Mouse (Mus musculus) kidney, adult 8-10 months (tissue): ENCODE data around the gene Lypd8.
"Not testable (repeated sequence)": the region's sequence is repeated elsewhere in the genome, so short reads cannot be mapped to it uniquely, and the experiment has no call there.

Experiments
- DNase-seq, 2 experiments: peaks; one replicate each; pipeline ENCODE4 v3.0.0; 2022

Gene Lypd8

GRCm38 (mm10) chr11:58378763-58379278, at the start of gene Lypd8:
Gene Lypd8 (plus strand): TSS chr11:58379043.
- DNase-seq = no peak

DNA sequence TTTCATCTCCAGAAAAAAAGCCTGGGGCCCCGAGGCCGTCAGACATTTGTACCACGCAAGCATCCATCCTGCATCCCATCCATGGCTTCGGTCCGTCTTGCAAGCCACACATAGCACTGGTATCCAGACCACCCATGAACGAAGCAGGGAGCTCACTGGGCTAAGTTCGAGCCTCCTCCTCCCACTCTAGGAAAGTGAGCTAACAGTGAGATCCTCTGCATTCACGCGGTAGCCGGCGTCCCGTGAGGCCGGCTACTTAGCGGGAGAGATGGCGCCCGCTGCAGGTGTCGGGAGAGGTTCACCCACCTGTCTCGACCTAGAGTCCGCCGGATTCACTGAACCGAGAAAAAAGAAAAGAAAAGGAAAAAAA, 49.0 kb upstream of the Lypd8 start:
- no peak for DNase-seq

DNA sequence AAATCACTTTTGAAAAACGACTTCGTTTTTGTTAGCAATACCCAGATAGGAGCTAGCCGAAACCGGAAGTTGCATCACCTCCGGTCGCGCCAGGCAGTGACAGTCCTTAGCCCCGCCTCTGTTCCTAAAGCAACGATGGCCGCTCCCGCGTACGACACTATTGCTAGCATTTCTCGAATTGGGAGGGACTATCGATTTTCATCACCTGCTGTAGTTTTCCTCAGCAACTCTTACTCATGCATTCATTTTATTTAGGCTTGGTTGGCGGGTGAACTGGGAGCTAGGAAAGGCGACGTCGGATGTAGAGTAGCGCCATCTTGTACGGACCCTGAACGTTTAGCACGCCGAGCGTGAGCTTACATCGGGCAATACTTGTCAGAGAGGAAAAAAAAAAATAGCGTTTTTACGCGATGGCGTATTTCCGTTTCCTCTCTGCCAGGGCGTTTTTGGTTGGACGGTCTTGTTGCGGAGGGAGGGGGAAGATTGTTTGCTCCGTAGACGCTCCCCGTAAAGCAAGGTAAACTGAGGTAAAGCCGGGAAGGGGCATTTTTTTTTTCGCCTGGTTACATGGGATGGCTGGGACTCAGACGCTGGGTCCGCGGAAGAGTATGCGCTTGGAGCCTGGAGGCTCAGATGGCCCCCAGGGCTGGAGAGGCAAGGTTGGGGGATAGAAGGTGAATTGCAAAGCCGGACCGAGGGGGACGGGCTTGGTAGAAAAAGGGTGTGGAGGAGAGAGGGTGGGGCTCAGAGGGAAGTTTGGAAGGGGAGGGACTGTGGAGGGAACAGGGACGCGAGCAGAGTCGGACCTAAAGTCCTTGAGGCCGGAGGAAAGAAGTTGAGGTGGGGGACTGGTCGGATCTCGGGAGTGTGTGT, 48.3 kb upstream of the Lypd8 start, which contains the start of the genes Zfp672 and Sh3bp5l:
TSS of gene Zfp672 (minus strand) at position 64 of the 873 bp plus-strand sequence.
TSS of gene Sh3bp5l (plus strand) at position 449 of the 873 bp plus-strand sequence.
- DNase-seq = peak; percentile 89 to 95

- no peak for DNase-seq
Measured at GRCm38 (mm10) chr11:58331149-58331495, 47.7 kb upstream of the Lypd8 start.

GRCm38 (mm10) chr11:58331546-58331945, 47.3 kb upstream of the Lypd8 start:
- DNase-seq = no peak

- peak; percentile 81 to 85 for DNase-seq
Measured at GRCm38 (mm10) chr11:58334746-58335145, 44.1 kb upstream of the Lypd8 start.

GRCm38 (mm10) chr11:58346745-58347144, 32.1 kb upstream of the Lypd8 start:
- DNase-seq = no peak

DNA sequence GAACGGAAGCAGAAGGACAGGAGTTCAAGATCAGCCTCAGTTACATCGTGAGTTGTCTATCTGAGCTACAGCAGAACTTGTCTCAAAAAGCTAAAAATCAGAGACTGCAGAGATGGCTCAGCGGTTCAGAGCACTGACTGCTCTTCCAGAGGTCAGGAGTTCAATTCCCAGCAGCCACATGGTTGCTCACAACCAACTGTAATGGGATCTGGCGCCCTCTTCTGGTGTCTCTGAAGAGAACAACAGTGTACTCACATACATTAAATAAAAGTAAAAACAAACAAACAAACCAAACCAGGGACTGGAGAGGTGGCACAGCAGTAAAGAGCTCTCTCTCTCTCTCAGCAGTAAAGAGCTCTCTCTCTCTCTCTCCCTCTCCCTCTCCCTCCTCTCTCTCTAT, 28.2 kb upstream of the Lypd8 start:
- no peak for DNase-seq

DNA sequence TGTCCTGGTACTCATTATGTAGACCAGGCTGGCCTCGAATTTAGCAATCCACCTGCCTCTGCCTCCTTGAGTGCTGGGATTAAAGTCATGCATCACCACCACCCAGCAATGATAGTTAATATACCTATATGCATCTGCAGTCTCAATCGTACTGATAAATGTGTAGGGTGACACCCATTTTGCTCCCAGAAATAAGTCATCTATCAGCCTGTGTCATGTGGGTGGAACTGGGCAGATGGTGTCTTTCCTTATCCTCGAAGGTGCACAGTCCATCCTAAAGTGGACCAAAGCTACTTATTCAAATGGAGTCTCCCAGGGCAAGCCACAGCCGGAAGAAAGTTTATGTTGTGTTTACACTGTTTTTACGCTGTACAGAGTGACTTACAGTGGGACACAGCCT, 27.7 kb upstream of the Lypd8 start:
- DNase-seq = no peak

DNA sequence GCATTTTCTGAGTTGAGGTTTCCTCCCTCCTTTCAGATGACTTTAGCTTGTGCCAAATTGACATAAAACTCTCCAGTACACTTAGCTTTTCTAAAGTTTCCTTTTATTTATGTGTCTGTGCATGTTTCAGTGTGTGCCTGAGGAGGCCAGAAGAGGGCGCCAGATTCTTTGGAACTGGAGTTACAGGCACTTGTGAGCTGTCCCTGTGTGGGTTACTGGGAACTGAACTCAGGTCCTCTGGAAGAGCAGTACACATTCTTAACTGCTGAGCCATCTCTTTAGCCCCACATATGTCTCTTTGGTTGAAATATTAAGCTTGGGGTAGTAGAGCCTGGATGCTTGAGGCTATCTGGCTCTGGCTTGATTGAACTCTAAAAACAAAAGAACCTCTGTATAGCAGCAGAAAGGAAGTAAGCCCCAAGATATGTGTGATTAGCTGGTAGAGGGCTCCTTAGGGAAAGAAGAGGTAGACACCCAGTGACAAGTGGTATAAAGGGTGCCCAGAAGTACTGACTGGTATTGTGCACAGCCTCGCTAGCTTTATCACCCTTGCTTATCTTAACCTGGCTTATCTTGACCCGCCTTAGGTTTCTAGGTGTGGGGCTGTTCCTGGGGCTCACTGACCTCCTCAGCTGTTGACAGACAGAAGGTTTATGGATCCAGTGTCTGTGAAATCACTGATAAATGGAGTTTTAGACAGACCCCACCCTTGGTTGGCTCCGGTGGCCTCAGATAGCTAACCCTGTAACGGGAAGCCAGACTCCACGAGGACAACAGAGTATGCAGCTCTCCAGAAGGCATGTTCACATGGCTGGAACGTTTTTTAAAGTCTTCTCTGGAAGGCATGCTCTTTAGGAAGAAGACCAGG, 25.9 kb upstream of the Lypd8 start:
- no peak for DNase-seq

- DNase-seq = no peak
Measured at GRCm38 (mm10) chr11:58353709-58354108, 25.1 kb upstream of the Lypd8 start.

DNA sequence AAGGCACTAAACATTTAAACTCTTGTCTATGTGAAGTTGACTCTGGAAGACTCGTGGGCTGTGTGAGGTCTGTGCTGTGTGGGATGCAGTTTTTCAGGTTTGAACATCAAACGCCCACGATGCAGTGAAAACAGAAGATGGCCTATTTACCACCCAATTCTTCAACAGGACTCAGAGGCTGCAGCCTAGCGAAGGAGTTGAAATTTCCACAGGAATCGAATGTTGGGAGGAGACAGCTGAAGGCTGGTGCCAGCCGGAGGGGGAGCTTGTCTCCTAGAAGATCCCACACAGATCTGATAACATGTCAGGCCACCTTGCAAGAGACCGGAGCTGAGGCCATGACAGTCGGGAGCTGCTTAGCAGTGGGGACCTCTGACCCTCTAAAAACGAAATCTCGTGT, 24.4 kb upstream of the Lypd8 start:
- DNase-seq = no peak

DNA sequence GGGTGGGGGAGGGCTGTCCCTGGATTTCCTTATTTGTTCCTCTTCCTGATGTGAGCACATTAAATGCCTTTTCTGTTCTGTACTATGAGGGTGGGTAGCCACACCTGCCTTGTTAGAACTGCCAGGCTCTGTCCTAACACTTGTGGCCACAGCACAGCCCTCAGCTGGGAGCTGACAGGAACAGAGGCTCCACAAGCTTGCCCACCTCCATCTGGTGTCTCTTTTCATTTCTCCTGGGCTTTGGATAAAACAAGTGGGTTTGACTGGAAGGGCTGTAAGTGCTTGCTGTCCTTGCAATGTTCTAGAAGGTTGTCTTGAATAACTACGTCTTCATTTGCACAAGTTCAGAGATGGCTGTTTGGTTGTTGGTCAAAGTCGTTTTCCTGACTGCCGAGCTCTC, 23.9 kb upstream of the Lypd8 start:
- DNase-seq = no peak

GRCm38 (mm10) chr11:58357042-58357441, 21.8 kb upstream of the Lypd8 start:
- DNase-seq = no peak

- DNase-seq = peak; percentile 16 to 22
Measured at GRCm38 (mm10) chr11:58357844-58358534, 20.9 kb upstream of the Lypd8 start.

- DNase-seq = not testable (repeated sequence)
Measured at GRCm38 (mm10) chr11:58362562-58362961, 16.3 kb upstream of the Lypd8 start.

DNA sequence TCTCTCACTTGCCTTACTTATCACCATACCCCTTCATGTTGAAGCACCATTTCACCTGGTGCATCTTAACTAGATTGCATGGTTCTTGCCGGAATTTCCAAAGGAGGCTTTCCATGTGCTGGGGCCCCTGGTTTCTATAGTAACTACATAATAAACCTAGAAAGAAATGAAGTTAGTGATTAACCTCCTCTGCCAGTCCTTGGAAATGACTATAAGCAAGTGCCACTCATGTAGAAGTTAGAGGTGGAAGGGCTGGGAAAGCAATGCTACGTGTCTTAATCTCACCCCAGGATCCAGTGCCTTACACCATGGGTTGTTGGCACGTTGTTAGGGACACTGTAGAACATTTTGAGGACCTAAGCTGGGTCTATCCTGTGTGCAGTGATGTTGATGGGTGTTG, 14.4 kb upstream of the Lypd8 start:
- no peak for DNase-seq

DNA sequence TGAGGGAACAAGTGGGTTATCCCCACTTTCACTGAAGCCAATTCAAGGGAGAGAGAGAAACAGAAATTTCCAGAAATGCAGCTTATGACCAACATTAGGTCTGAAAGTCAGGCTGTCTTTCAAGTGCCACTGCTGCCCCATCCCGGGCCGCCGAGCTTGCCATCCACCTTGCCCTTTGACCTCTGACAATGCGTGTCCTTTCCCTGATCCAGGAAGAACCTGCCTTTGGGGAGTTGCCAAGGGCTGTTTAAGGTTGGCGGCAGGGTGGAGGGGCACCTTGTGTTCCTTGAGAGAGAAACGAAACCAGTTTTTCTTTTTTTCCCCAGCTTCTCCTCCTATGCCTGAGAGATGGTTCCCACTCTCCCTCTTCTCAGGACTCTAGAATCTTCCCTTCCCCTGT, 12.7 kb upstream of the Lypd8 start:
- DNase-seq = not testable (repeated sequence)

GRCm38 (mm10) chr11:58377273-58377672, 1.6 kb upstream of the Lypd8 start:
- no peak for DNase-seq

- DNase-seq = no peak
Measured at GRCm38 (mm10) chr11:58377686-58378085, 1.2 kb upstream of the Lypd8 start.

- no peak for DNase-seq
Measured at GRCm38 (mm10) chr11:58379516-58379915, 673 bp downstream of the Lypd8 start.

DNA sequence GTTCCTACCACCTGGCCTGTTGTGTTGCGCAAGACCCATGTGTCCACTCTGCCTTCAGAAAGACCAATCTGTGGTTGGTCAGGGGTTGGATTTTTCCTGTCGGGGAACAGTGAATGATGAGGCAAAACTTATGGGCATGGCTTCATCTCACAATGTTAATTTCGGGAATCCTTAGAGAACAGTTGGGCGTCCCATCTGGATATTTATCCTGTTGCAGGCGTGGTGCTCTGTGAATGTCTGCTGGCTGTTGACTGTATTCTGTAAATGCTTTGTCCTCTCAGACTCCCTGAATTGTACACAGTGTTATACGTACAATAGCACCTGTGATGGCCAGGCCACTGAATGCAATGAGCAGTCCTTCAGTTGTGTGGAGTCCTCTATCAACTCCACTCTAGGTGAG, 3.6 kb downstream of the Lypd8 start:
- DNase-seq = no peak
